Mouse (Mus musculus): ENCODE measurements around the gene Fabp3.

Fabp3 gene

GRCm38 (mm10) chr4:130308231-130309081 is at the start of gene Fabp3, which contains the start of gene Gm10570:
Gene Fabp3, plus strand, starts transcription at chr4:130308595.
Gene Gm10570, minus strand, starts transcription at chr4:130308674.
- no peak for DNase-seq

GRCm38 (mm10) chr4:130260406-130260805 is 48.0 kb upstream of the Fabp3 start:
- no peak for DNase-seq

- no peak for DNase-seq
These were observed 44.3 kb upstream of the Fabp3 start for GRCm38 (mm10) chr4:130264131-130264530.

GRCm38 (mm10) chr4:130264698-130265349 is 43.6 kb upstream of the Fabp3 start:
- DNase-seq = peak; percentile 18 to 66

- no peak for DNase-seq
These were observed 41.8 kb upstream of the Fabp3 start for GRCm38 (mm10) chr4:130266601-130267000.

GRCm38 (mm10) chr4:130267069-130267468 is 41.3 kb upstream of the Fabp3 start:
- no peak for DNase-seq

- DNase-seq = no peak
These were observed 39.7 kb upstream of the Fabp3 start for GRCm38 (mm10) chr4:130268736-130269135.

GRCm38 (mm10) chr4:130270089-130270488 is 38.3 kb upstream of the Fabp3 start:
- no peak for DNase-seq

- no peak for DNase-seq
These were observed 37.6 kb upstream of the Fabp3 start for GRCm38 (mm10) chr4:130270611-130271347.

GRCm38 (mm10) chr4:130273698-130274345 is 34.6 kb upstream of the Fabp3 start:
- no peak for DNase-seq

GRCm38 (mm10) chr4:130274346-130275015 is 33.9 kb upstream of the Fabp3 start:
- no peak for DNase-seq

GRCm38 (mm10) chr4:130275016-130275822 is 33.2 kb upstream of the Fabp3 start:
- DNase-seq = no peak

- no peak for DNase-seq
These were observed 32.6 kb upstream of the Fabp3 start for GRCm38 (mm10) chr4:130275823-130276105.

GRCm38 (mm10) chr4:130276573-130277176 is 31.7 kb upstream of the Fabp3 start:
- no peak for DNase-seq

GRCm38 (mm10) chr4:130279105-130279504 is 29.3 kb upstream of the Fabp3 start, which contains the start of gene Serinc2:
Gene Serinc2, minus strand, starts transcription at chr4:130279205.
- no peak for DNase-seq

- no peak for DNase-seq
These were observed 25.5 kb upstream of the Fabp3 start for GRCm38 (mm10) chr4:130282856-130283255.

- no peak for DNase-seq
These were observed 24.6 kb upstream of the Fabp3 start for GRCm38 (mm10) chr4:130283826-130284225.

- DNase-seq = no peak
These were observed 21.9 kb upstream of the Fabp3 start for GRCm38 (mm10) chr4:130286531-130286930.

GRCm38 (mm10) chr4:130289824-130290223 is 18.6 kb upstream of the Fabp3 start:
- no peak for DNase-seq

GRCm38 (mm10) chr4:130292271-130292670 is 16.1 kb upstream of the Fabp3 start:
- DNase-seq = peak in 1 of 2 experiments; percentile 72

- no peak for DNase-seq
These were observed 13.9 kb upstream of the Fabp3 start for GRCm38 (mm10) chr4:130294513-130294912.

Measured in spleen, adult 18-20 months (tissue).